Mouse (Mus musculus): ENCODE measurements around the gene Gpr82. TPM values are rescaled to one million over a fixed set of nuclear protein-coding genes. Genes with fewer than 3 reads are reported as not detected.

Gene Gpr82
- polyA plus RNA-seq, 1 experiment from 2014 or later, result 0.46 TPM

GRCm38 (mm10) chrX:13655906-13656305 is 5.3 kb upstream of the Gpr82 start:
- H3K9me3 ChIP-seq, result no peaks in the 10 kb centered on the region
- DNase-seq (ENCODE audit: extremely low spot score, low spot score), result no peak
- H3K27me3 ChIP-seq (ENCODE audit: poor library complexity, severe bottlenecking), result peaks cover 20% of the 10 kb centered on the region
- no peak overlapping the region for H3K4me3 ChIP-seq
- 88% methylated on average over 6 of the region's 6 CpGs for WGBS
- no peak overlapping the region for H3K27ac ChIP-seq
- no peaks in the 10 kb centered on the region for H3K36me3 ChIP-seq (replicated peaks)
- H3K4me1 ChIP-seq, result no peaks in the 10 kb centered on the region

GRCm38 (mm10) chrX:13656721-13657120 is 4.4 kb upstream of the Gpr82 start:
- Histone ChIP-seq H3K27me3 (ENCODE audit: poor library complexity, severe bottlenecking) (peaks cover 20% of the 10 kb centered on the region), H3K36me3 (replicated peaks) (no peaks in the 10 kb centered on the region), H3K4me1 (no peaks in the 10 kb centered on the region), H3K9me3 (no peaks in the 10 kb centered on the region), H3K4me3 (no peak overlapping the region), H3K27ac (no peak overlapping the region)
- 22% methylated on average over 1 of the region's 1 CpGs for WGBS
- DNase-seq (ENCODE audit: extremely low spot score, low spot score), result no peak

- 89% methylated on average over 3 of the region's 3 CpGs for WGBS
- DNase-seq (ENCODE audit: extremely low spot score, low spot score), result no peak
- no peak overlapping the region for H3K4me3 ChIP-seq
- no peaks in the 10 kb centered on the region for H3K36me3 ChIP-seq (replicated peaks)
- no peaks in the 10 kb centered on the region for H3K4me1 ChIP-seq
- no peaks in the 10 kb centered on the region for H3K9me3 ChIP-seq
- peaks cover 20% of the 10 kb centered on the region for H3K27me3 ChIP-seq (ENCODE audit: poor library complexity, severe bottlenecking)
- no peak overlapping the region for H3K27ac ChIP-seq
These were observed 2.5 kb upstream of the Gpr82 start for GRCm38 (mm10) chrX:13658616-13659140.

GRCm38 (mm10) chrX:13659201-13659890 is 1.8 kb upstream of the Gpr82 start:
- H3K27me3 ChIP-seq (ENCODE audit: poor library complexity, severe bottlenecking), result peaks cover 19% of the 10 kb centered on the region
- H3K4me1 ChIP-seq, result no peaks in the 10 kb centered on the region
- no peaks in the 10 kb centered on the region for H3K9me3 ChIP-seq
- H3K4me3 ChIP-seq, result no peak overlapping the region
- no peaks in the 10 kb centered on the region for H3K36me3 ChIP-seq (replicated peaks)
- 69% methylated on average over 4 of the region's 4 CpGs for WGBS
- no peak overlapping the region for H3K27ac ChIP-seq
- DNase-seq (ENCODE audit: extremely low spot score, low spot score), result no peak

GRCm38 (mm10) chrX:13668867-13669266 is 7.7 kb downstream of the Gpr82 start:
- DNase-seq (ENCODE audit: extremely low spot score, low spot score), result no peak
- H3K27ac ChIP-seq, result no peak overlapping the region
- H3K4me3 ChIP-seq, result no peak overlapping the region
- no peaks in the 10 kb centered on the region for H3K36me3 ChIP-seq (replicated peaks)
- peaks cover 4% of the 10 kb centered on the region; the same call in 1 of the 2 replicates for H3K4me1 ChIP-seq
- WGBS, result 79% methylated on average over 5 of the region's 5 CpGs
- no peaks in the 10 kb centered on the region for H3K27me3 ChIP-seq (ENCODE audit: poor library complexity, severe bottlenecking)
- H3K9me3 ChIP-seq, result no peaks in the 10 kb centered on the region

- no peak overlapping the region for H3K27ac ChIP-seq
- peaks cover 4% of the 10 kb centered on the region; the same call in 1 of the 2 replicates for H3K4me1 ChIP-seq
- no peak for DNase-seq (ENCODE audit: extremely low spot score, low spot score)
- no peaks in the 10 kb centered on the region for H3K9me3 ChIP-seq
- H3K36me3 ChIP-seq (replicated peaks), result no peaks in the 10 kb centered on the region
- no peaks in the 10 kb centered on the region for H3K27me3 ChIP-seq (ENCODE audit: poor library complexity, severe bottlenecking)
- WGBS, result 83% methylated on average over 3 of the region's 3 CpGs
- no peak overlapping the region for H3K4me3 ChIP-seq
These were observed 9.2 kb downstream of the Gpr82 start for GRCm38 (mm10) chrX:13670342-13670741.

GRCm38 (mm10) chrX:13673001-13673400 is 11.8 kb downstream of the Gpr82 start:
- Histone ChIP-seq H3K27ac (no peak overlapping the region), H3K9me3 (no peaks in the 10 kb centered on the region), H3K27me3 (ENCODE audit: poor library complexity, severe bottlenecking) (no peaks in the 10 kb centered on the region), H3K4me1 (peaks cover 7% of the 10 kb centered on the region; the same call in 1 of the 2 replicates), H3K4me3 (no peak overlapping the region), H3K36me3 (replicated peaks) (no peaks in the 10 kb centered on the region)
- DNase-seq (ENCODE audit: extremely low spot score, low spot score), result no peak
- WGBS, result 82% methylated on average over 3 of the region's 3 CpGs

GRCm38 (mm10) chrX:13681748-13682147 is 20.6 kb downstream of the Gpr82 start:
- WGBS, result 94% methylated on average over 3 of the region's 3 CpGs
- no peak overlapping the region for H3K27ac ChIP-seq
- H3K9me3 ChIP-seq, result no peaks in the 10 kb centered on the region
- no peak for DNase-seq (ENCODE audit: extremely low spot score, low spot score)
- H3K4me3 ChIP-seq, result no peak overlapping the region
- H3K36me3 ChIP-seq (replicated peaks), result no peaks in the 10 kb centered on the region
- peaks cover 7% of the 10 kb centered on the region; the same call in 1 of the 2 replicates for H3K4me1 ChIP-seq
- 0 out of 2 replicates have a peak, but pooled peaks cover 4% of the 10 kb centered on the region for H3K27me3 ChIP-seq (ENCODE audit: poor library complexity, severe bottlenecking)

GRCm38 (mm10) chrX:13686589-13686988 is 25.4 kb downstream of the Gpr82 start:
- Histone ChIP-seq H3K36me3 (replicated peaks) (no peaks in the 10 kb centered on the region), H3K27me3 (ENCODE audit: poor library complexity, severe bottlenecking) (0 out of 2 replicates have a peak, but pooled peaks cover 4% of the 10 kb centered on the region), H3K9me3 (no peaks in the 10 kb centered on the region), H3K4me1 (no peaks in the 10 kb centered on the region), H3K4me3 (no peak overlapping the region), H3K27ac (no peak overlapping the region)
- WGBS, result 76% methylated on average over 1 of the region's 1 CpGs
- no peak for DNase-seq (ENCODE audit: extremely low spot score, low spot score)

GRCm38 (mm10) chrX:13688356-13688755 is 27.2 kb downstream of the Gpr82 start:
- no peaks in the 10 kb centered on the region for H3K9me3 ChIP-seq
- no peaks in the 10 kb centered on the region for H3K36me3 ChIP-seq (replicated peaks)
- H3K27me3 ChIP-seq (ENCODE audit: poor library complexity, severe bottlenecking), result no peaks in the 10 kb centered on the region
- no peaks in the 10 kb centered on the region for H3K4me1 ChIP-seq
- WGBS, result 73% methylated on average over 2 of the region's 2 CpGs
- DNase-seq (ENCODE audit: extremely low spot score, low spot score), result no peak
- H3K4me3 ChIP-seq, result no peak overlapping the region
- no peak overlapping the region for H3K27ac ChIP-seq

GRCm38 (mm10) chrX:13691865-13692264 is 30.7 kb downstream of the Gpr82 start:
- WGBS, result 80% methylated on average over 4 of the region's 4 CpGs
- no peak overlapping the region for H3K4me3 ChIP-seq
- no peaks in the 10 kb centered on the region for H3K9me3 ChIP-seq
- no peak overlapping the region for H3K27ac ChIP-seq
- H3K4me1 ChIP-seq, result no peaks in the 10 kb centered on the region
- no peak for DNase-seq (ENCODE audit: extremely low spot score, low spot score)
- no peaks in the 10 kb centered on the region for H3K27me3 ChIP-seq (ENCODE audit: poor library complexity, severe bottlenecking)
- no peaks in the 10 kb centered on the region for H3K36me3 ChIP-seq (replicated peaks)

GRCm38 (mm10) chrX:13700681-13701080 is 39.5 kb downstream of the Gpr82 start:
- no peak overlapping the region for H3K27ac ChIP-seq
- no peaks in the 10 kb centered on the region for H3K27me3 ChIP-seq (ENCODE audit: poor library complexity, severe bottlenecking)
- no peaks in the 10 kb centered on the region for H3K9me3 ChIP-seq
- H3K36me3 ChIP-seq (replicated peaks), result no peaks in the 10 kb centered on the region
- H3K4me1 ChIP-seq, result no peaks in the 10 kb centered on the region
- no peak for DNase-seq (ENCODE audit: extremely low spot score, low spot score)
- 92% methylated on average over 3 of the region's 3 CpGs for WGBS
- H3K4me3 ChIP-seq, result no peak overlapping the region

GRCm38 (mm10) chrX:13705051-13705450 is 43.9 kb downstream of the Gpr82 start:
- H3K27me3 ChIP-seq (ENCODE audit: poor library complexity, severe bottlenecking), result no peaks in the 10 kb centered on the region
- 74% methylated on average over 2 of the region's 2 CpGs for WGBS
- DNase-seq (ENCODE audit: extremely low spot score, low spot score), result no peak

More at GRCm38 (mm10) chrX:13705051-13705450, 43.9 kb downstream of the Gpr82 start:
- Histone ChIP-seq H3K4me1 (no peaks in the 10 kb centered on the region), H3K36me3 (replicated peaks) (no peaks in the 10 kb centered on the region), H3K27ac (no peak overlapping the region), H3K4me3 (no peak overlapping the region), H3K9me3 (no peaks in the 10 kb centered on the region)
